Comparison of ENCODE assay signal across 7 mouse cellular contexts in genomic region chr8:105288958-105289732, GRCm38 (mm10). TPM values are rescaled to one million over a fixed set of nuclear protein-coding genes. Genes with fewer than 3 reads are reported as not detected.
DNase-seq lines count a peak whose midpoint lies in the region; ATAC-seq and TF ChIP-seq lines count a peak whose summit lies in the region.

No protein-coding gene starts in this region.

- under 1% methylated on average over 53 of the region's 53 CpGs for WGBS in embryonic facial prominence, embryonic 13.5 days
- 2% methylated on average over 53 of the region's 53 CpGs for WGBS in heart, adult 2 months
- WGBS in limb, embryonic 13.5 days: under 1% methylated on average over 53 of the region's 53 CpGs
- WGBS in midbrain, embryonic 16.5 days: under 1% methylated on average over 53 of the region's 53 CpGs

- H3K9me3 ChIP-seq in embryonic facial prominence, embryonic 13.5 days: no peaks in the 10 kb centered on the region
- no peaks in the 10 kb centered on the region for H3K9me3 ChIP-seq in limb, embryonic 13.5 days
- no peaks in the 10 kb centered on the region for H3K9me3 ChIP-seq in midbrain, embryonic 16.5 days (replicated peaks; ENCODE audit: control insufficient read depth, low read length, poor library complexity, severe bottlenecking)

- peak overlapping the region; percentile 56 for H3K4me3 ChIP-seq in embryonic facial prominence, embryonic 13.5 days
- H3K4me3 ChIP-seq in heart, adult 2 months: peak overlapping the region; percentile 61
- H3K4me3 ChIP-seq in limb, embryonic 13.5 days: peak overlapping the region; percentile 54
- peak overlapping the region; percentile 52 for H3K4me3 ChIP-seq in midbrain, embryonic 16.5 days (ENCODE audit: low read depth, low read length)

- TF ChIP-seq POLR2A in heart, adult 2 months (IDR thresholded peaks at IDR 0.05; ENCODE audit: insufficient read depth, low read depth, low read length): peak; percentile 25; the same call in 1 of the 2 replicates

- peaks cover 12% of the 10 kb centered on the region for H3K36me3 ChIP-seq in embryonic facial prominence, embryonic 13.5 days
- H3K36me3 ChIP-seq in heart, adult 2 months (ENCODE audit: control insufficient read depth, insufficient read depth, low read length): no peaks in the 10 kb centered on the region
- H3K36me3 ChIP-seq in limb, embryonic 13.5 days: peaks cover 14% of the 10 kb centered on the region
- H3K36me3 ChIP-seq in midbrain, embryonic 16.5 days (ENCODE audit: control insufficient read depth, insufficient read depth, low read length): peaks cover 4% of the 10 kb centered on the region; the same call in 1 of the 2 replicates

- peak overlapping the region; percentile 84 for H3K4me2 ChIP-seq in embryonic facial prominence, embryonic 13.5 days
- H3K4me2 ChIP-seq in limb, embryonic 13.5 days (replicated peaks): peak overlapping the region; percentile 93
- H3K4me2 ChIP-seq in midbrain, embryonic 16.5 days (ENCODE audit: low read length): peak overlapping the region; percentile 79

- intact Hi-C loops in heart, adult 2 months (cut with DNase I): loop anchor here (2.0 kb wide), 1 partner anchor 64 kb away; the partner anchor contains the start of gene D230025D16Rik

- peak overlapping the region; percentile 83 for H3K27ac ChIP-seq in embryonic facial prominence, embryonic 13.5 days
- peak overlapping the region; percentile 84 for H3K27ac ChIP-seq in heart, adult 2 months
- peak overlapping the region; percentile 61; the same call in 1 of the 2 replicates for H3K27ac ChIP-seq in limb, embryonic 13.5 days
- H3K27ac ChIP-seq in midbrain, embryonic 16.5 days (ENCODE audit: low read length): peak overlapping the region; percentile 86

- H3K27me3 ChIP-seq in embryonic facial prominence, embryonic 13.5 days: peaks cover 29% of the 10 kb centered on the region
- no peaks in the 10 kb centered on the region for H3K27me3 ChIP-seq in heart, adult 2 months (ENCODE audit: control insufficient read depth, insufficient read depth, low read length)
- H3K27me3 ChIP-seq in limb, embryonic 13.5 days: peaks cover 28% of the 10 kb centered on the region
- H3K27me3 ChIP-seq in midbrain, embryonic 16.5 days (ENCODE audit: control insufficient read depth, insufficient read depth, low read depth, low read length): no peaks in the 10 kb centered on the region

- 0 out of 2 replicates have a peak, but pooled peaks have one; percentile 39 for TF ChIP-seq EP300 in heart, adult 2 months (IDR thresholded peaks at IDR 0.05; ENCODE audit: insufficient read depth, low read depth, low read length)

- peak; percentile 43 for TF ChIP-seq CTCF in heart, adult 2 months (IDR thresholded peaks at IDR 0.05)

- ATAC-seq in embryonic facial prominence, embryonic 13.5 days (ENCODE audit: insufficient number of reproducible peaks, insufficient read depth, low FRiP score, low TSS enrichment, low read depth): peak; percentile 90
- ATAC-seq in limb, embryonic 13.5 days (ENCODE audit: low FRiP score, low read depth): peak; percentile 92
- ATAC-seq in midbrain, embryonic 16.5 days: peak; percentile 92

- H3K9ac ChIP-seq in embryonic facial prominence, embryonic 13.5 days: peak overlapping the region; percentile 75
- H3K9ac ChIP-seq in heart, adult 2 months (ENCODE audit: low read depth, low read length): peak overlapping the region; percentile 68
- peak overlapping the region; percentile 73 for H3K9ac ChIP-seq in limb, embryonic 13.5 days
- peak overlapping the region; percentile 69 for H3K9ac ChIP-seq in midbrain, embryonic 16.5 days (ENCODE audit: low read depth, low read length)

- peaks cover 31% of the 10 kb centered on the region for H3K4me1 ChIP-seq in embryonic facial prominence, embryonic 13.5 days
- H3K4me1 ChIP-seq in heart, adult 2 months (ENCODE audit: control insufficient read depth, insufficient read depth, low read length): peaks cover 11% of the 10 kb centered on the region
- H3K4me1 ChIP-seq in limb, embryonic 13.5 days: peaks cover 30% of the 10 kb centered on the region
- peaks cover 41% of the 10 kb centered on the region for H3K4me1 ChIP-seq in midbrain, embryonic 16.5 days (ENCODE audit: control insufficient read depth, insufficient read depth, low read length)

- no peaks in the 10 kb centered on the region for H3K79me2 ChIP-seq in heart, adult 2 months (replicated peaks; ENCODE audit: control insufficient read depth, insufficient read depth, low read length)

- peak; percentile 92 for DNase-seq in adrenal gland, postnatal 25 days
- DNase-seq in heart, adult 2 months: peak; percentile 94
- DNase-seq in kidney, adult 8-10 months: peak; percentile 84 to 87
- DNase-seq in spleen, postnatal 10 days (ENCODE audit: low spot score in 2 of 2): peak; percentile 81 to 94

RNA-seq across cellular contexts. Expression of gene 4931428F04Rik, which starts 0.5 kb away (rescaled TPM):
- total RNA-seq in adrenal gland, postnatal 25 days (2021): 1.9 and 3.7 TPM in 2 replicates
- polyA plus RNA-seq in embryonic facial prominence, embryonic 13.5 days (2015; fragmentation: Nextera tagmentation; extraction: Ambion mirVana): 22.1 and 23.0 TPM in 2 replicates
- 1 to 10 TPM; 1.1 to 1.2 TPM for total RNA-seq in heart, adult 2 months (2021)
- polyA plus RNA-seq in heart, adult 2 months (2012; rRNA removed): 2.1 and 3.5 TPM in 2 replicates
- 16.3 TPM in 2 replicates for polyA plus RNA-seq in limb, embryonic 13.5 days (2015; fragmentation: Nextera tagmentation; extraction: Ambion mirVana)
- polyA plus RNA-seq in midbrain, embryonic 16.5 days (2015; fragmentation: Nextera tagmentation; extraction: Ambion mirVana): 168 and 175 TPM in 2 replicates

RNA-seq across cellular contexts. Expression of gene Exoc3l, which starts 6.8 kb away (rescaled TPM):
- total RNA-seq in adrenal gland, postnatal 25 days (2021): 28.1 and 32.0 TPM in 2 replicates
- polyA plus RNA-seq in embryonic facial prominence, embryonic 13.5 days (2015; fragmentation: Nextera tagmentation; extraction: Ambion mirVana): 10.2 and 11.1 TPM in 2 replicates
- total RNA-seq in heart, adult 2 months (2021): 1 to 10 TPM; 3.9 to 4.7 TPM
- polyA plus RNA-seq in heart, adult 2 months (2012; rRNA removed): 10.5 and 11.8 TPM in 2 replicates
- 8.3 and 9.1 TPM in 2 replicates for polyA plus RNA-seq in limb, embryonic 13.5 days (2015; fragmentation: Nextera tagmentation; extraction: Ambion mirVana)
- polyA plus RNA-seq in midbrain, embryonic 16.5 days (2015; fragmentation: Nextera tagmentation; extraction: Ambion mirVana): 10.5 and 12.0 TPM in 2 replicates

RNA-seq across cellular contexts. Expression of gene E2f4, which starts 8.3 kb away (rescaled TPM):
- 44.1 and 45.5 TPM in 2 replicates for total RNA-seq in adrenal gland, postnatal 25 days (2021)
- 78.9 and 81.7 TPM in 2 replicates for polyA plus RNA-seq in embryonic facial prominence, embryonic 13.5 days (2015; fragmentation: Nextera tagmentation; extraction: Ambion mirVana)
- 10 to 100 TPM; 21.1 to 21.5 TPM for total RNA-seq in heart, adult 2 months (2021)
- 61.8 and 62.8 TPM in 2 replicates for polyA plus RNA-seq in heart, adult 2 months (2012; rRNA removed)
- polyA plus RNA-seq in limb, embryonic 13.5 days (2015; fragmentation: Nextera tagmentation; extraction: Ambion mirVana): 73.6 and 75.4 TPM in 2 replicates
- polyA plus RNA-seq in midbrain, embryonic 16.5 days (2015; fragmentation: Nextera tagmentation; extraction: Ambion mirVana): 40.1 and 41.6 TPM in 2 replicates

RNA-seq across cellular contexts. Expression of gene Nol3, which starts 13.2 kb away (rescaled TPM):
- 4.4 and 4.7 TPM in 2 replicates for total RNA-seq in adrenal gland, postnatal 25 days (2021)
- 1.8 and 2.8 TPM in 2 replicates for polyA plus RNA-seq in embryonic facial prominence, embryonic 13.5 days (2015; fragmentation: Nextera tagmentation; extraction: Ambion mirVana)
- 10 to 100 TPM; 19.7 to 23.0 TPM for total RNA-seq in heart, adult 2 months (2021)
- polyA plus RNA-seq in heart, adult 2 months (2012; rRNA removed): 17.3 and 19.1 TPM in 2 replicates
- polyA plus RNA-seq in limb, embryonic 13.5 days (2015; fragmentation: Nextera tagmentation; extraction: Ambion mirVana): 2.7 and 3.1 TPM in 2 replicates
- 4.5 and 4.7 TPM in 2 replicates for polyA plus RNA-seq in midbrain, embryonic 16.5 days (2015; fragmentation: Nextera tagmentation; extraction: Ambion mirVana)

RNA-seq across cellular contexts. Expression of gene Elmo3, which starts 16.3 kb away (rescaled TPM):
- total RNA-seq in adrenal gland, postnatal 25 days (2021): 3.9 and 9.8 TPM in 2 replicates
- 6.0 and 6.7 TPM in 2 replicates for polyA plus RNA-seq in embryonic facial prominence, embryonic 13.5 days (2015; fragmentation: Nextera tagmentation; extraction: Ambion mirVana)
- under 1 TPM; 0.70 to 0.73 TPM for total RNA-seq in heart, adult 2 months (2021)
- 2.8 and 3.5 TPM in 2 replicates for polyA plus RNA-seq in heart, adult 2 months (2012; rRNA removed)
- polyA plus RNA-seq in limb, embryonic 13.5 days (2015; fragmentation: Nextera tagmentation; extraction: Ambion mirVana): 3.9 and 5.1 TPM in 2 replicates
- polyA plus RNA-seq in midbrain, embryonic 16.5 days (2015; fragmentation: Nextera tagmentation; extraction: Ambion mirVana): 0.88 and 1.1 TPM in 2 replicates

Comparison
In these comparisons a context has a peak if more than half of its experiments do, and no peak if none do; other contexts are left out.
1. Peak in every context shown above with its lines: DNase-seq, ATAC-seq, H3K4me3 ChIP-seq and H3K27ac ChIP-seq.